Mouse (Mus musculus): ENCODE data around the gene Sorbs2. TPM values are rescaled to one million over a fixed set of nuclear protein-coding genes. Genes with fewer than 3 reads are reported as not detected.

Gene Sorbs2
- total and polyA plus RNA-seq, 2 experiments from 2014 or later = 36.1 to 79.5 TPM

GRCm38 (mm10) chr8:45644651-45645050, 137.1 kb downstream of the Sorbs2 start:
- H3K27ac ChIP-seq (ENCODE audit: low read depth, low read length) = no peak overlapping the region
- no peaks in the 10 kb centered on the region for H3K27me3 ChIP-seq (ENCODE audit: insufficient read depth, low read length)
- H3K9me3 ChIP-seq (ENCODE audit: low read length) = no peaks in the 10 kb centered on the region
- no peaks in the 10 kb centered on the region for H3K36me3 ChIP-seq (ENCODE audit: insufficient read depth, low read length)
- no peak for TF ChIP-seq CTCF (IDR thresholded peaks at IDR 0.05)
- 61% methylated on average over 2 of the region's 2 CpGs for whole genome bisulfite sequencing
- ATAC-seq (ENCODE audit: low FRiP score) = no peak
- DNase-seq (ENCODE audit: low spot score) = no peak
- no peak overlapping the region for H3K4me3 ChIP-seq (ENCODE audit: low read depth, low read length)
- no peak overlapping the region for H3K4me2 ChIP-seq (ENCODE audit: low read depth, low read length, poor library complexity, severe bottlenecking)
- H3K4me1 ChIP-seq (ENCODE audit: insufficient read depth, low read length) = no peaks in the 10 kb centered on the region
- H3K9ac ChIP-seq (replicated peaks; ENCODE audit: low read length, poor library complexity, severe bottlenecking) = no peak overlapping the region

- H3K9ac ChIP-seq (replicated peaks; ENCODE audit: low read length, poor library complexity, severe bottlenecking) = no peak overlapping the region
- DNase-seq (ENCODE audit: low spot score) (no peak), ATAC-seq (ENCODE audit: low FRiP score) (no peak)
- no peaks in the 10 kb centered on the region for H3K9me3 ChIP-seq (ENCODE audit: low read length)
- no peak overlapping the region for H3K4me2 ChIP-seq (ENCODE audit: low read depth, low read length, poor library complexity, severe bottlenecking)
- no peak overlapping the region for H3K27ac ChIP-seq (ENCODE audit: low read depth, low read length)
- 83% methylated on average over 7 of the region's 7 CpGs for WGBS
- H3K4me1 ChIP-seq (ENCODE audit: insufficient read depth, low read length) = no peaks in the 10 kb centered on the region
- H3K36me3 ChIP-seq (ENCODE audit: insufficient read depth, low read length) = no peaks in the 10 kb centered on the region
- no peak for TF ChIP-seq CTCF (IDR thresholded peaks at IDR 0.05)
- H3K4me3 ChIP-seq (ENCODE audit: low read depth, low read length) = no peak overlapping the region
- H3K27me3 ChIP-seq (ENCODE audit: insufficient read depth, low read length) = no peaks in the 10 kb centered on the region
Observed at GRCm38 (mm10) chr8:45649063-45649462, 141.5 kb downstream of the Sorbs2 start.

- H3K4me1 ChIP-seq (ENCODE audit: insufficient read depth, low read length) = no peaks in the 10 kb centered on the region
- no peak overlapping the region for H3K27ac ChIP-seq (ENCODE audit: low read depth, low read length)
- no peak overlapping the region for H3K4me2 ChIP-seq (ENCODE audit: low read depth, low read length, poor library complexity, severe bottlenecking)
- DNase-seq (ENCODE audit: low spot score) = no peak
- H3K9me3 ChIP-seq (ENCODE audit: low read length) = no peaks in the 10 kb centered on the region
- no peak overlapping the region for H3K9ac ChIP-seq (replicated peaks; ENCODE audit: low read length, poor library complexity, severe bottlenecking)
- no peak for ATAC-seq (ENCODE audit: low FRiP score)
- no peaks in the 10 kb centered on the region for H3K36me3 ChIP-seq (ENCODE audit: insufficient read depth, low read length)
- no peak overlapping the region for H3K4me3 ChIP-seq (ENCODE audit: low read depth, low read length)
- H3K27me3 ChIP-seq (ENCODE audit: insufficient read depth, low read length) = no peaks in the 10 kb centered on the region
- 89% methylated on average over 5 of the region's 5 CpGs for WGBS
- TF ChIP-seq CTCF (IDR thresholded peaks at IDR 0.05) = no peak
Observed at GRCm38 (mm10) chr8:45649966-45650365, 142.4 kb downstream of the Sorbs2 start.

- 61% methylated on average over 3 of the region's 3 CpGs for WGBS
- no peaks in the 10 kb centered on the region for H3K27me3 ChIP-seq (ENCODE audit: insufficient read depth, low read length)
- H3K27ac ChIP-seq (ENCODE audit: low read depth, low read length) = no peak overlapping the region
- H3K36me3 ChIP-seq (ENCODE audit: insufficient read depth, low read length) = 0 out of 2 replicates have a peak, but pooled peaks cover 3% of the 10 kb centered on the region
- no peaks in the 10 kb centered on the region; the same call in 1 of the 2 replicates for H3K4me1 ChIP-seq (ENCODE audit: insufficient read depth, low read length)
- no peak for DNase-seq (ENCODE audit: low spot score)
- H3K4me3 ChIP-seq (ENCODE audit: low read depth, low read length) = no peak overlapping the region
- no peak for TF ChIP-seq CTCF (IDR thresholded peaks at IDR 0.05)
- no peaks in the 10 kb centered on the region for H3K9me3 ChIP-seq (ENCODE audit: low read length)
- no peak overlapping the region for H3K9ac ChIP-seq (replicated peaks; ENCODE audit: low read length, poor library complexity, severe bottlenecking)
- ATAC-seq (ENCODE audit: low FRiP score) = no peak
- no peak overlapping the region for H3K4me2 ChIP-seq (ENCODE audit: low read depth, low read length, poor library complexity, severe bottlenecking)
Observed at GRCm38 (mm10) chr8:45658021-45658420, 150.4 kb downstream of the Sorbs2 start.

- Histone ChIP-seq H3K4me3 (ENCODE audit: low read depth, low read length) (no peak overlapping the region), H3K9me3 (ENCODE audit: low read length) (no peaks in the 10 kb centered on the region), H3K27me3 (ENCODE audit: insufficient read depth, low read length) (no peaks in the 10 kb centered on the region), H3K27ac (ENCODE audit: low read depth, low read length) (no peak overlapping the region), H3K36me3 (ENCODE audit: insufficient read depth, low read length) (0 out of 2 replicates have a peak, but pooled peaks cover 3% of the 10 kb centered on the region), H3K4me2 (ENCODE audit: low read depth, low read length, poor library complexity, severe bottlenecking) (0 out of 2 replicates have a peak overlapping the region, but pooled peaks have one; percentile 15), H3K4me1 (ENCODE audit: insufficient read depth, low read length) (no peaks in the 10 kb centered on the region; the same call in 1 of the 2 replicates), H3K9ac (replicated peaks; ENCODE audit: low read length, poor library complexity, severe bottlenecking) (no peak overlapping the region)
- DNase-seq (ENCODE audit: low spot score) = peak; percentile 29
- TF ChIP-seq CTCF (IDR thresholded peaks at IDR 0.05) = no peak
- no peak for ATAC-seq (ENCODE audit: low FRiP score)
- WGBS = 26% methylated on average over 18 of the region's 18 CpGs
Observed at GRCm38 (mm10) chr8:45658458-45659325, 151.1 kb downstream of the Sorbs2 start.

- Histone ChIP-seq H3K4me1 (ENCODE audit: insufficient read depth, low read length) (no peaks in the 10 kb centered on the region; the same call in 1 of the 2 replicates), H3K36me3 (ENCODE audit: insufficient read depth, low read length) (0 out of 2 replicates have a peak, but pooled peaks cover 3% of the 10 kb centered on the region), H3K9me3 (ENCODE audit: low read length) (no peaks in the 10 kb centered on the region), H3K9ac (replicated peaks; ENCODE audit: low read length, poor library complexity, severe bottlenecking) (no peak overlapping the region), H3K27ac (ENCODE audit: low read depth, low read length) (no peak overlapping the region), H3K4me2 (ENCODE audit: low read depth, low read length, poor library complexity, severe bottlenecking) (no peak overlapping the region), H3K27me3 (ENCODE audit: insufficient read depth, low read length) (no peaks in the 10 kb centered on the region), H3K4me3 (ENCODE audit: low read depth, low read length) (no peak overlapping the region)
- DNase-seq (ENCODE audit: low spot score) = no peak
- no peak for TF ChIP-seq CTCF (IDR thresholded peaks at IDR 0.05)
- WGBS = 61% methylated on average over 4 of the region's 4 CpGs
- ATAC-seq (ENCODE audit: low FRiP score) = no peak
Observed at GRCm38 (mm10) chr8:45659473-45659872, 151.9 kb downstream of the Sorbs2 start.
